Mouse (Mus musculus): ENCODE results near the gene Sphkap.

Gene Sphkap

GRCm38 (mm10) chr1:83408021-83408464 is at the start of gene Sphkap:
Gene Sphkap, minus strand, starts transcription at chr1:83408200.
- DNase-seq (ENCODE audit: low spot score in 2 of 2), result peak in 1 of 2 experiments; percentile 45

- peak in 1 of 2 experiments; percentile 3 for DNase-seq (ENCODE audit: low spot score in 2 of 2)
Measured at GRCm38 (mm10) chr1:83451291-83451690, 43.3 kb upstream of the Sphkap start.

- DNase-seq (ENCODE audit: low spot score in 2 of 2), result no peak
Measured at GRCm38 (mm10) chr1:83440422-83440821, 32.4 kb upstream of the Sphkap start.

GRCm38 (mm10) chr1:83433932-83434331 is 25.9 kb upstream of the Sphkap start:
- DNase-seq (ENCODE audit: low spot score in 2 of 2), result no peak

GRCm38 (mm10) chr1:83429866-83430265 is 21.9 kb upstream of the Sphkap start:
- no peak for DNase-seq (ENCODE audit: low spot score in 2 of 2)

GRCm38 (mm10) chr1:83407616-83408015 is 384 bp downstream of the Sphkap start:
- DNase-seq (ENCODE audit: low spot score in 2 of 2), result no peak

- DNase-seq (ENCODE audit: low spot score in 2 of 2), result no peak
Measured at GRCm38 (mm10) chr1:83406882-83407549, 984 bp downstream of the Sphkap start.

GRCm38 (mm10) chr1:83401079-83401478 is 6.9 kb downstream of the Sphkap start:
- no peak for DNase-seq (ENCODE audit: low spot score in 2 of 2)

GRCm38 (mm10) chr1:83396284-83396683 is 11.7 kb downstream of the Sphkap start:
- DNase-seq (ENCODE audit: low spot score in 2 of 2), result no peak

- DNase-seq (ENCODE audit: low spot score in 2 of 2), result no peak
Measured at GRCm38 (mm10) chr1:83395559-83395958, 12.4 kb downstream of the Sphkap start.

- no peak for DNase-seq (ENCODE audit: low spot score in 2 of 2)
Measured at GRCm38 (mm10) chr1:83389419-83389818, 18.6 kb downstream of the Sphkap start.

- DNase-seq (ENCODE audit: low spot score in 2 of 2), result no peak
Measured at GRCm38 (mm10) chr1:83377404-83377803, 30.6 kb downstream of the Sphkap start.

- no peak for DNase-seq (ENCODE audit: low spot score in 2 of 2)
Measured at GRCm38 (mm10) chr1:83366456-83366855, 41.5 kb downstream of the Sphkap start.

GRCm38 (mm10) chr1:83362168-83362567 is 45.8 kb downstream of the Sphkap start:
- DNase-seq (ENCODE audit: low spot score in 2 of 2), result no peak

GRCm38 (mm10) chr1:83346453-83346852 is 61.5 kb downstream of the Sphkap start:
- DNase-seq (ENCODE audit: low spot score in 2 of 2), result no peak

- no peak for DNase-seq (ENCODE audit: low spot score in 2 of 2)
Measured at GRCm38 (mm10) chr1:83345572-83345971, 62.4 kb downstream of the Sphkap start.

- no peak for DNase-seq (ENCODE audit: low spot score in 2 of 2)
Measured at GRCm38 (mm10) chr1:83345069-83345468, 62.9 kb downstream of the Sphkap start.

- DNase-seq (ENCODE audit: low spot score in 2 of 2), result no peak
Measured at GRCm38 (mm10) chr1:83342726-83343250, 65.2 kb downstream of the Sphkap start.

GRCm38 (mm10) chr1:83339358-83339757 is 68.6 kb downstream of the Sphkap start:
- no peak for DNase-seq (ENCODE audit: low spot score in 2 of 2)

- DNase-seq (ENCODE audit: low spot score in 2 of 2), result no peak
Measured at GRCm38 (mm10) chr1:83316917-83317316, 91.1 kb downstream of the Sphkap start.

- DNase-seq (ENCODE audit: low spot score in 2 of 2), result no peak
Measured at GRCm38 (mm10) chr1:83315146-83315545, 92.9 kb downstream of the Sphkap start.

GRCm38 (mm10) chr1:83311607-83312295 is 96.2 kb downstream of the Sphkap start:
- no peak for DNase-seq (ENCODE audit: low spot score in 2 of 2)

All from urinary bladder, postnatal 36 days (tissue).